Mouse (Mus musculus) cerebellum, adult 2 months (tissue): Measurements from ENCODE around the gene Tspo. TPM values are rescaled to one million over a fixed set of nuclear protein-coding genes. Genes with fewer than 3 reads are reported as not detected.
A peak's percentile ranks its signal among the peaks of the same experiment; 100 is the strongest.

Experiments
- DNase-seq, 2 experiments: peaks; one replicate each; pipeline ENCODE4 v3.0.0; 2021
- H3K27ac ChIP-seq: fragments of 200-500 bp; 2 replicates; pipeline ENCODE4 v1.5.1; 2012; ENCODE audit warnings: low read length, control low read depth, inconsistent platforms; ENCODE audit not compliant: insufficient read depth
- H3K27me3 ChIP-seq: fragments of 200-500 bp; 2 replicates; pipeline ENCODE4 v1.6.1; 2012; ENCODE audit warnings: inconsistent platforms, mild to moderate bottlenecking, low read length, moderate library complexity; ENCODE audit not compliant: control insufficient read depth, insufficient read depth
- H3K4me1 ChIP-seq: fragments of 200-500 bp; 2 replicates; pipeline ENCODE4 v1.6.1; 2011; ENCODE audit warnings: low read length; ENCODE audit not compliant: control insufficient read depth, insufficient read depth
- H3K4me3 ChIP-seq: fragments of 200-500 bp; replicated peaks from 2 replicates; pipeline ENCODE3; 2011; ENCODE audit warnings: mild to moderate bottlenecking, low read depth, low read length, control low read depth; ENCODE audit not compliant: insufficient read depth
- CTCF ChIP-seq: fragments of 200-500 bp; IDR thresholded peaks from 2 replicates; pipeline ENCODE4 v1.5.1; 2011; ENCODE audit warnings: low read depth, mild to moderate bottlenecking, control low read depth, low read length, moderate library complexity, borderline replicate concordance; ENCODE audit not compliant: insufficient read depth
- POLR2A ChIP-seq: fragments of 200-500 bp; IDR thresholded peaks from 2 replicates; pipeline ENCODE4 v1.6.1; 2011; ENCODE audit warnings: low read length, control low read depth, borderline replicate concordance; ENCODE audit not compliant: insufficient read depth
- WGBS: fragments of 180-500 bp; shearing (Covaris S2); methylation state at CpG from one replicate; pipeline ENCODE4 v1.1.7; 2018; 5-methylcytosine and 5-hydroxymethylcytosine counted together
- polyA plus RNA-seq: library from polyadenylated mRNA; depleted of rRNA; stranded (reverse); fragments of >200 nt; gene quantifications from 2 replicates; pipeline ENCODE4 v1.2.3, GENCODE M21; 2012

Gene Tspo
- polyA plus RNA-seq, 1 experiment = 12.2 TPM

DNA sequence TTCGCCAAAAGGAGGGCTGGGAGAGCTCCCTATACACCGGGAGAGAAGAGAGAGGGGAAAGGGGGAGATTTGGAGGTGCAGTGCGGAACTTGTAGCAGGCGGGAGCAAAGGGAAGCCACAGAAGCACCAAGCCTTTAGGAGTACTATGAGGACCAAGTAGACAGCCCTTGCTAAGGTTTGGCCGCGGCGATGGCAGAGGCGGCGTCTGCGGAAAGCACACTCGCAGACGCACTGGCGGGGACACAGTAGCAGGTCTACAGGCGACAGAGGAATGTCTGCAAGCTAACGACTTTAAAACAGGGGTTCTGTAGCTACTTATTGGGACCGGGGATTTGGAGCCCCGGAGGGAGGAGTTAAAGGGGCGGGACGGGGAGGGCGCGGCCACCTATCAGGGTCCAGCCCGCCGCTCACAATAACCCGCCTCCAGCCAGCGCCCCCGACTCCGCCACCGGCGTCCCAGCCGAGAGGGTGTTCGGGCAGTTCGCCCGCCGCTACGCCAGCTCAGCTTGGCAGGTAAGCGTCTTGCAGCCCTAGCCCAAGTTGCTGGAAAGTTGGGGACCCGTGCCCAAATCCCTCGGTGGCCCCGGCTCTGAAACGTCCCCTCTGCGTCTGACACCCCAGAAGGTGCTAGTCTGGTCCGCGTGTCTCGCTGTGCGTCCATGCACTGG, 36.8 kb upstream of the Tspo start, which contains the start of gene Bik:
Gene Bik, plus strand, starts transcription at position 439 of the 668 bp plus-strand sequence.
- Histone ChIP-seq H3K4me3 (peak within 1 kb of the TSS; percentile 44), H3K27ac (no peak within 1 kb of the TSS), H3K4me1 (no peaks in the 10 kb centered on the region), H3K27me3 (peaks cover 2% of the 10 kb centered on the region; the same call in 1 of the 2 replicates)
- WGBS = 1% methylated on average over 41 of the region's 45 CpGs
- no peak for TF ChIP-seq POLR2A
- TF ChIP-seq CTCF = no peak
- peak in 1 of 2 experiments; percentile 27 for DNase-seq

DNA sequence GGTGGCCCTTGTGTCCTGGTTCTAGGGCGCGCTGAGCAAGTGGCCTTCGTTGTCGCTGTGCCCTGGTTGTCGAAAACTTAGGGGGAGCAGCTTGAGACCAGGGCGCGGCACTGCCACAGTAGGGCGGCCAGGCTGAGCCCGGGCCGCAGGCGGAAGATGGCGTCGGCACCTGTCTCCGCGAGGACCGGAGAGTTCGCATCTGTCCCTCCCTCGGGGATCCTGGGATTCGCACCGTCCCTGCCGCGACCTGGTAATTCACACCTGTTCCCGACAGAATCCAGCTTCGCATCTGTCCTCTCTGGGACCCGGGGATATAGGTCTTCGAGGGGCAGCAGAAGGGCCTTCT, 36.3 kb upstream of the Tspo start:
- Histone ChIP-seq H3K4me1 (no peaks in the 10 kb centered on the region), H3K27ac (no peak overlapping the region), H3K4me3 (peak overlapping the region; percentile 44), H3K27me3 (peaks cover 2% of the 10 kb centered on the region; the same call in 1 of the 2 replicates)
- WGBS = 3% methylated on average over 26 of the region's 26 CpGs
- no peak for TF ChIP-seq CTCF
- no peak for TF ChIP-seq POLR2A
- DNase-seq = no peak

DNA sequence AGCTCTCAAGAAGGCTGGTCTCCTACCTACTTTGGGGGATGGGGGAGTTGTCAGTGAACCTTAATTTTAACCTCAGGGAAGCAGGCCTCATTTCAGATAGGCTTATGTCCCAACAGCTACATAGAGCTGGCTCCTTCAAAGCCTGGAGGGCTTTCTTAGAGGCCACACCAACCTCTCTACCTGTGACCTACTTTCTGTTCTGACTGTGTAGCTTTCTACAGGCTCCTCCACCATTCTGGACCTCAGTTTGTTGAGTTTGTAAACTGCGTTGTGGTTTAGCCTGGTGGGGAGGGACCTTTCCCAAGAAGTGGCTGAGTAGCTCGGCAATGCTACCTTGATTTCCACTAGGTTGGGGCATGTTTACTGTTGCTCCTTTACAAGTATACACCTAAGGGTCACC, 35.6 kb upstream of the Tspo start:
- H3K27ac ChIP-seq = no peak overlapping the region
- no peak overlapping the region for H3K4me3 ChIP-seq
- no peaks in the 10 kb centered on the region for H3K4me1 ChIP-seq
- no peak for DNase-seq
- WGBS = 98% methylated on average over 2 of the region's 2 CpGs
- H3K27me3 ChIP-seq = peaks cover 2% of the 10 kb centered on the region; the same call in 1 of the 2 replicates
- no peak for TF ChIP-seq CTCF

DNA sequence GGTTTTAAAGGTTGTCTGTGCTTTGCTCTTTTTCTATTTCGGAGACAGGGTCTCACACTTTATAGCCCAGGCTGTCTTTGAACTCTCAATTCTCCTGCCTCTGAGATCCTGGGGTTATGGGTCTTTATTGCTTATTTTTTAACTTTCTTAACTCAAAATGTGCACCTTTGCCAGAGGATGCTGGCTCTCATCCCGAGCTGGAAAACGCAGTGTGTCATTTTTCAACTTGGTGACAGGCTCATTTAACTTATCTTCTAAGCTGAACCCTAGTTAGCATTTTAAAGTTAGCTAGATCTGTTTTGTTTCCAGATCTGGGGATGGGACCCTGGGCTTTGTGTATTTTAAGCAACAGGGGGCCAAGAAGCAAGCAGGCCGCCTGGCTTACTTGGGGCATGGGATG, 34.5 kb upstream of the Tspo start:
- WGBS = 82% methylated on average over 4 of the region's 4 CpGs
- no peak for DNase-seq
- Histone ChIP-seq H3K27ac (no peak overlapping the region), H3K4me3 (no peak overlapping the region), H3K27me3 (peaks cover 2% of the 10 kb centered on the region; the same call in 1 of the 2 replicates), H3K4me1 (no peaks in the 10 kb centered on the region)
- TF ChIP-seq CTCF = no peak
- TF ChIP-seq POLR2A = no peak

DNA sequence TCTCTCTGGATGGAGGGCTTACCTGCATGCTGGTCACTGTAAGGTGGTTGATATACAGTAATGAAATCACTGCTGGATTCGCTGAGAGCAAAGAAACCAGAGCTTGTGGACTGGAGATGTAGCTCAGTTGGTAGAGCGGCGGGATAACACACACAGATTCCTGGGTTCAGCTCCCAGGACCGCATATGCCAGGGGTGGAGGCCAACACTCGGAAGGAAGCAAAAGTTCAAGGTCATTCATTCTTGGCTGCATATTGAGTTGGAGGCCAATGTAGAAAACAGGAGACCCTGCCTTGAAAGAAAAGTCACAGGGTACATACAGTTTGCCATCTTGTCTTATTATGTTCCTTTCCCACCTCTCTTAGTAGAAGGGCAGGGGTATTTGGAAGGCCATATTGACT, 33.6 kb upstream of the Tspo start:
- TF ChIP-seq CTCF = no peak
- TF ChIP-seq POLR2A = no peak
- DNase-seq = no peak
- Histone ChIP-seq H3K27me3 (peaks cover 2% of the 10 kb centered on the region; the same call in 1 of the 2 replicates), H3K27ac (no peak overlapping the region), H3K4me1 (no peaks in the 10 kb centered on the region; the same call in 1 of the 2 replicates), H3K4me3 (no peak overlapping the region)
- 85% methylated on average over 5 of the region's 5 CpGs for WGBS

DNA sequence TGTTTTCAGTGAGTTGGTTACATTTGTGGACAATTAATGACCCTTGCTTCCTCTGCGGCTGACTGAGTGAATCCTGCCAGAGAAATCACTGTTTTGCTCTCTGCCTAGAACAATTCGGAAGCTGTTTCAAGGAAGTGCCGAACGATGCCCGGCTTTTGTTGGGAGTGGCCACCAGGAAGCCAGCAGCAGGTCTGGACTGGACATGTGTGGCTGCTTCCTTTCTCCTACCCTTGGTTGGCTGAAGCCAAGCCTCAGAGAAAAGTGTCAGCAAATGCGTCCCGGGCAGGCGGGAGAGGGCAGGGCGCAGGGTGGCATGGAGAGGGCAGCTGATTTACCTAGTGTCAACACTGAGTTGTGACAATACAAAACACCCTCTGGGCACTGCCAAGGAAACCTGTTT, 33.2 kb upstream of the Tspo start:
- no peak for TF ChIP-seq CTCF
- no peak for TF ChIP-seq POLR2A
- no peaks in the 10 kb centered on the region; the same call in 1 of the 2 replicates for H3K4me1 ChIP-seq
- H3K27me3 ChIP-seq = peaks cover 2% of the 10 kb centered on the region; the same call in 1 of the 2 replicates
- no peak overlapping the region for H3K4me3 ChIP-seq
- no peak for DNase-seq
- H3K27ac ChIP-seq = no peak overlapping the region
- WGBS = 81% methylated on average over 9 of the region's 9 CpGs

DNA sequence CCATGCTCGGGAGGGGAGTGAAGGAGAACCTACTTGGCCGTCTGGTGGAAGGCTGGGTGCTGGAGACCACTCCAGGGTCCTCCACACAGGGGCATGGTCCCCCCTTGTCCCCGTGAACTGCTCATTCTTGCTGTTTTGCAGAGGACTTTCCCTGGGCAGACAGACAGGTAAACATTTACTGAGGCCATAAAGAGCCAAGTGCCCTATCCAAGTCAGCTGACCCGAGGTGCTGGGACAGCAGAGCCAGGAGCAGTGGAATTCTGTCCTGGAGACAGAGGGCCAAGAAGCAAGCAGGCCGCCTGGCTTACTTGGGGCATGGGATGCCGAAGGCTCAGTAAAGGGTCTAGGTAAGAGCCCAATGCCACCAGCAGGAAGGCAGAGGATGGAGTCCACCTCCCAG, 32.7 kb upstream of the Tspo start:
- no peak for DNase-seq
- Histone ChIP-seq H3K4me1 (no peaks in the 10 kb centered on the region; the same call in 1 of the 2 replicates), H3K27me3 (peaks cover 2% of the 10 kb centered on the region; the same call in 1 of the 2 replicates), H3K27ac (no peak overlapping the region), H3K4me3 (no peak overlapping the region)
- TF ChIP-seq POLR2A (no peak), CTCF (no peak)
- WGBS = 81% methylated on average over 6 of the region's 6 CpGs

DNA sequence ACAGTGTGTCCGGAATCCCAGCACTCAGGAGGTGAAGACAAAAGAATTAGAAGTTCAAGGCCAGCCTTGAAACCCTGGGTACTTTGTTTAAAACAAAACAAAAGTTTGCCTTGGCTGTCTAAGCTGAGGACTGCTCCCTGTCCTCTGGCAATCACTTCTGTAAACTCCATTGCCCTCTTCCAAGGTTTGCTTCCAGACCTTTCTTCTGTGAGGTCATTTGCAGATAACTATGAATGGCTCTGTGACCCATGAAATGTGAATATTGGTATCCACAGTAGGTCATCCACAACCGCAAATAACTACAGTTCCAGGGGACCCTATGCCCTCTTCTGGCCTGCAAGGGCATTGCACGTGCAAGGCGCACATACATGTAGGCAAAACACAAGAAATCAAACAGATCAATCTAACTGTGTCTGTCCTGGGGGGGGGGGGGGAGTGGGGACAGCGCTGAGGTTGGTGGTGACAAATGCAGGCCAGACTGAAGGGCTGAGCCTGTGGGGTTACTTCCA, 31.4 kb upstream of the Tspo start:
- H3K27ac ChIP-seq = no peak overlapping the region
- TF ChIP-seq POLR2A (no peak), CTCF (no peak)
- H3K4me1 ChIP-seq = no peaks in the 10 kb centered on the region; the same call in 1 of the 2 replicates
- WGBS = 74% methylated on average over 5 of the region's 5 CpGs
- H3K27me3 ChIP-seq = no peaks in the 10 kb centered on the region; the same call in 1 of the 2 replicates
- DNase-seq = no peak
- no peak overlapping the region for H3K4me3 ChIP-seq
